8 mouse cellular contexts compared by ENCODE assay signal in genomic region chr5:96373567-96373985, GRCm38 (mm10). TPM values are rescaled to one million over a fixed set of nuclear protein-coding genes. Genes with fewer than 3 reads are reported as not detected.
A peak's percentile ranks its signal among the peaks of the same experiment; 100 is the strongest.
DNase-seq lines count a peak whose midpoint lies in the region; ATAC-seq lines count a peak whose summit lies in the region.

Fras1 (plus strand) TSS chr5:96373955.

- H3K36me3 ChIP-seq in hindbrain, embryonic 10.5 days = no peaks in the 10 kb centered on the region
- H3K36me3 ChIP-seq in midbrain, embryonic 12.5 days = no peaks in the 10 kb centered on the region

- H3K27me3 ChIP-seq in hindbrain, embryonic 10.5 days (ENCODE audit: insufficient read depth, poor library complexity, severe bottlenecking) = peaks cover 17% of the 10 kb centered on the region
- H3K27me3 ChIP-seq in midbrain, embryonic 12.5 days = peaks cover 30% of the 10 kb centered on the region

- DNase-seq in adrenal gland, postnatal 14 days = peak; percentile 39
- no peak for DNase-seq in adrenal gland, adult 8-10 months
- DNase-seq in right cerebral cortex, postnatal 14 days = peak; percentile 15
- no peak for DNase-seq in right cerebral cortex, adult 2 months (ENCODE audit: low spot score in 2 of 2)
- peak; percentile 73 for DNase-seq in hindbrain, embryonic 10.5 days (ENCODE audit: low spot score)
- peak; percentile 43 to 54 for DNase-seq in left cerebral cortex, postnatal 14 days (ENCODE audit: low spot score in 2 of 2)
- DNase-seq in spleen, postnatal 14 days (ENCODE audit: low spot score in 2 of 2) = no peak

- ATAC-seq in midbrain, embryonic 12.5 days (ENCODE audit: low FRiP score, low read depth) = peak; percentile 56

- H3K9me3 ChIP-seq in hindbrain, embryonic 10.5 days = no peaks in the 10 kb centered on the region
- no peaks in the 10 kb centered on the region for H3K9me3 ChIP-seq in midbrain, embryonic 12.5 days

- intact Hi-C loops in left cerebral cortex, postnatal 14 days (cut with DNase I) = loop anchor here (10.0 kb wide), 1 partner anchor 311 kb away; no protein-coding TSS in a partner anchor

- peak within 1 kb of the TSS; percentile 74 for H3K4me3 ChIP-seq in hindbrain, embryonic 10.5 days
- peak within 1 kb of the TSS; percentile 64 for H3K4me3 ChIP-seq in midbrain, embryonic 12.5 days

- H3K4me2 ChIP-seq in midbrain, embryonic 12.5 days (replicated peaks) = peak within 1 kb of the TSS; percentile 95

- peaks cover 27% of the 10 kb centered on the region for H3K4me1 ChIP-seq in hindbrain, embryonic 10.5 days (replicated peaks)
- H3K4me1 ChIP-seq in midbrain, embryonic 12.5 days = peaks cover 13% of the 10 kb centered on the region

- H3K27ac ChIP-seq in hindbrain, embryonic 10.5 days = peak within 1 kb of the TSS; percentile 88
- H3K27ac ChIP-seq in midbrain, embryonic 12.5 days (replicated peaks) = peak within 1 kb of the TSS; percentile 61

- under 1% methylated on average over 16 of the region's 16 CpGs for WGBS in hindbrain, embryonic 10.5 days
- 2% methylated on average over 16 of the region's 16 CpGs for WGBS in midbrain, embryonic 12.5 days

- H3K9ac ChIP-seq in midbrain, embryonic 12.5 days (replicated peaks) = peak within 1 kb of the TSS; percentile 70

RNA-seq across cellular contexts. Expression of gene Fras1, which starts in this region (rescaled TPM):
- total RNA-seq in adrenal gland, postnatal 14 days (2021) = 5.9 and 6.4 TPM in 2 replicates
- 1 to 10 TPM; 1.3 to 4.1 (median 2.1) TPM for total RNA-seq in adrenal gland, adult 8-10 months (2022)
- polyA plus RNA-seq in hindbrain, embryonic 10.5 days (2016; fragmentation: Nextera tagmentation; extraction: Ambion mirVana) = 7.7 and 8.5 TPM in 2 replicates
- 10 to 100 TPM; 20.2 to 20.8 TPM for total RNA-seq in left cerebral cortex, postnatal 14 days (2021)
- polyA plus RNA-seq in midbrain, embryonic 12.5 days (2016; fragmentation: Nextera tagmentation; extraction: Ambion mirVana) = 6.4 and 7.1 TPM in 2 replicates

Comparison
In these comparisons a context has a peak if more than half of its experiments do, and no peak if none do; other contexts are left out.
1. DNase-seq: peak in adrenal gland, postnatal 14 days (single experiment), right cerebral cortex, postnatal 14 days (single experiment), hindbrain, embryonic 10.5 days (single experiment) and left cerebral cortex, postnatal 14 days (2 of 2); none in adrenal gland, adult 8-10 months (single experiment), right cerebral cortex, adult 2 months (0 of 2) and spleen, postnatal 14 days (0 of 2).